Mouse (Mus musculus): ENCODE results near the gene Gstt4.

DNA sequence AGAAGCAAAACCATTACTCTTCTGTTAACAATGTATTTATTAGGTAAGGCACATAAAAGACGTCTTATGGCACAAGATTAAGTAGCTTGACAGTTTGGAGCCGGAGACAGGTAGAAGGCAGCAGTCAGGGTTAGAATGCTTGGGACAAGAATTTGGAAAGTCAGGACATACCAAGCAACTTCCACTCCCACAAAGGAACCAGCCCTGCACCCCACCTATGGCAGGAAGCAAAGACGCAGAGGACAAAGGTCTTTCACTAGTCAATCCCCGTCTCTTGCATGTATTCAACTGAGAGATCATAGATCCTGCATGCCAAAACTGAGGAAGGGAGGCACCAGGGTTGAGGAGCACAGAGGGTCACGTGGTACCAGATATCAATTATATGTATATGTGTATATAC lies 48.2 kb downstream of the Gstt4 start:
- no peak for TF ChIP-seq CTCF (IDR thresholded peaks at IDR 0.05; ENCODE audit: low read depth, low read length)
- no peak for TF ChIP-seq POLR2A (IDR thresholded peaks at IDR 0.05; ENCODE audit: borderline replicate concordance, low read depth, low read length)
